Mouse (Mus musculus): ENCODE measurements around the gene Ifna2. TPM values are rescaled to one million over a fixed set of nuclear protein-coding genes. Genes with fewer than 3 reads are reported as not detected.

The Ifna2 gene
- not detected for total RNA-seq (2022)

DNA sequence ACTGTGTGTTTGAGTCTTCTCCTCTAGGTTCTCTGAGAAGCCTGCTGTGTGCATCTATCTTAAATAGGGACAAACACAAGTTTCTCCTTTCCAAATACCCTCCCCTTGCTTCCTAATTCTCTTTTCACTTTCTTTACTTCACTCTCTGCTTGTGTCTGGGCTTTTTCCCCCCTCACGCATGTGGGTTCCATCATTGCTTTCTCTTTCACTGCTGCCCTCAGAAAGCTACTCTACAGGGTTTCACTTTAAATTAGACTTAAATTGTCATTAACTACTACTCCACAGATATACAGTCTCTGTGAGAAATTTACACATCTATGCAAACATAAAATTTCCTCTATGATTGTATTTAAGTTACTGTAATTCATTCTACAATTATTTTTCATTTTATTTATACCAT is at the start of gene Ifna2:
Gene Ifna2 (minus strand): TSS at position 101 of the 400 bp plus-strand sequence.
- DNase-seq (ENCODE audit: low spot score in 2 of 2) = no peak

DNA sequence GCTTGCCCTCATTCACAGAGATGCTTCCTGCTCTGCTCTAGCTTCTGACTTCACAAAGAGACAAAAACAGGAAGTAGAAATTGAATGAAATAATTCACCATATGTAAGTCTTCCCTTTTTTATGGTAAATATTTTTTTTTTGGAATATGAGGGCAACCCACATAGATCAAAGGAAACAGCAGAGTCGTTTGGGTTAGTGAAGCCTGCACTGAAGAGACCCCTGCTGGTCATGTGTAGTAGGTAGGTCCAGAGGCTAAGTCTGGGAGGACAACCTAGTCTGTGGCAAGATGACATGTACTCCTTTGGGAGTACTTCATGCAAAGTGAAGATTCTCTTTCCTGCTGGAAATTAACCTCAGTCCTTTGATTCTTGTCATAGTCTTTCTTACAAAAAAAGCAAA is 43.6 kb upstream of the Ifna2 start:
- no peak for DNase-seq (ENCODE audit: low spot score in 2 of 2)

DNA sequence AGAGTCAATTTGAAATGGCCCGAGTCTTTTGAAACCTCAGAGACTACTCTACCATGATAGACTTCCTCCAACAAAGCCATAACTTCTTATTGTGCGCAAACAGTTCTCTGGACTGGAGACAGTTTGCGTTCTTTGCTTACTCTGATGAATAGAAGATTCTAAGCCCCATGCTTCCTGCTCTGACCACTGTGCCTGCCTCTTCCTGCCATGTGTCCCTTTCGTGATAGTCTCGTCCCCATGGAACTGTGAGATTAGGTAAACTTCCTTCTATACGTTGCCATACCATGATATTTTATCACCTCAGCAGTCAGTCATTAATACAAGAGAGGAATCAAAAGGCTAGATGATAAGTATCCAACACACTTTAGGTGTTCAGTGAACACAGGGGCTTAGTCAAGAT is 43.0 kb upstream of the Ifna2 start:
- no peak for DNase-seq (ENCODE audit: low spot score in 2 of 2)

DNA sequence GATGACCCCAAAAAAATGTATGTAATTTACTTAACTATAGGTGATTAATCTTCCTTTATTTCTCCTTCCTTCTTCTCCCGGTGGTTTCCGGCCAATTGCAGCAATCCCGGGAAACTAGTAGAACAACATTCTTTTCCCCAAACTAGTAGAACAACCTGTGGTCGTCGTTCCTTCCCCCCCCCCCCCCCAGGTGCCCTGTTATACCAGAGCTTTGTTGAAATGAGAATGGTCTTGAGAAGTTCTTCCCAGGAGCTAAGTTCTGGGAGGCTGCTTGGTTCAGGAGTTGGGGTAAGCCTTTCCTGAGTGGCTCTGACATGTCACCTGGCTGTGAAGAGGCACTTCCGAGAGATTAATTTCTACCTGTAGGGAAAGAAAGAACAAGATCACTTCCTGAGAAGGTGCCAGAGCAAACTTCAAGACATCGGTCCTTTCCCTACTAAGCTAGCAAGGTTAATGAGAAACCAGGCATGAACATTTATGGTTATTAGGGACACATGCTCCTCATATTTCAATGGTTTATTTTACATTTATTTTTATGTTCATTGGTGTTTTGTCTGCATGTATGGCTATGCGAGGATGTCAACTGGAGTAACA is 39.9 kb upstream of the Ifna2 start:
- no peak for DNase-seq (ENCODE audit: low spot score in 2 of 2)

DNA sequence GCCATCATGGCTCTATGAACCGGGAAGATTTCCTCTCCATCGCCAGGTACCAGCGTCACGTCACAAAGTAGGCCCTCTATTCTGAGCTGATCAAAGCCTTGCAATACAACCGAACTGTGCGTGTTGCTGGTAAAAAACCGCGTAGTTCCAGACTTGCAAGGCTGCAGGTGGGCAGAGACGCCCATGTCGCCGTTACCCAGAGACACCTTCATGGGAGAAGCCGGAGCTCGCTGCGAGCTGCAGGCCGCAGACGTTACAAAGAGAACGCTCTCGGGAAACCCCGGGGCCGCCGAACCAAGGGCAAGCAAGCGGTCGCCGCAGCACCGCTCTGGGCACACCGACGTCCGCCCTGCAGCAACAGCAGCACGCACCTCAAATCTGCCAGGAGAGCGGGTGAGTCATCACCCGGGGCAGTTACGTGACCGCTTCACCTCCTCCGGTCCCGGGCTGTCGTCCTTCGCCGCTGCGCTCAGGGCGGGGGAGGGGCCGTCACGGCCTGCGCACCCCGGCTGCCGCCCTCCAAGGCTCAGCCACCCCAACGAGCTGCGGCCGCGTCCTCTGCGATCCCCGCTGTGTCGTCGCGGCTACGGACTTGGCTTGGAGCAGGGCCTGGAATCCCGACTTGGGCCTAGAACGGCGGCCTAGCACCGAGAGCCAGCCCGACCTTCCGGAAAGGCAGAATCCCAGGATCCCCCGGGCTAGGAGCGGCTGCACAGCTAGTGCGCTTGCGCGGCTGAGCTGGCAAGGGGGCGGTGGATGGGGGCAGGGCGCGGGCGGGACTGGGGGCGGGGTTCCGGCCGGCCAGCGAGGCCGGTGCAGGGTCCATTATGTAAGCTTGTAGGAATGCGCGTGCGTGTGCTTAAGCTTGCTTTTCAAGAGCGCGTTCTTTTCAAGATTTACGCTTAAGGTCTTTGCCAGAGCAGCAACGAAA is 38.3 kb upstream of the Ifna2 start, which contains the start of the genes Gm26566 and Klhl9:
Gene Gm26566 (plus strand): TSS at position 15 of the 931 bp plus-strand sequence.
Gene Klhl9 (minus strand): TSS at position 675 of the 931 bp plus-strand sequence.
- peak; percentile 78 to 85 for DNase-seq (ENCODE audit: low spot score in 2 of 2)

DNA sequence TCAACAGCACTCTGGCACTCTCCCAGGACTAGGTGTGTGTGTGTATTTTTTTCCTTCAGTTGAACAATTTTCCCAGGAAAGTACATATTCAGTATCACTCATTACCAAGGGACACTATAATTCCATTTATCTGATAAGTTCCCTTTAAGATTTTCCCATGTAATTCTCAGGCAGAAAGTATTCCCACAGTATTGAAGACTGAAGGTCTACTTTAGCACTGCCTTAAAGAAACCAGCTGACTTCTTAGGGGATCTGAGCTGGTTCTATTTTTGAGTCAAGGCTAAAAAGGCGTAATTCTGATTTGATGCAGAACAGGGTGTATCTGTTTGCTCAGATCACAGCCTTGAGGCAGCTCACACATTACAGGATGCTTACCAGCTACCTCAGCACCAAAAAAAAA is 35.0 kb upstream of the Ifna2 start:
- DNase-seq (ENCODE audit: low spot score in 2 of 2) = no peak

DNA sequence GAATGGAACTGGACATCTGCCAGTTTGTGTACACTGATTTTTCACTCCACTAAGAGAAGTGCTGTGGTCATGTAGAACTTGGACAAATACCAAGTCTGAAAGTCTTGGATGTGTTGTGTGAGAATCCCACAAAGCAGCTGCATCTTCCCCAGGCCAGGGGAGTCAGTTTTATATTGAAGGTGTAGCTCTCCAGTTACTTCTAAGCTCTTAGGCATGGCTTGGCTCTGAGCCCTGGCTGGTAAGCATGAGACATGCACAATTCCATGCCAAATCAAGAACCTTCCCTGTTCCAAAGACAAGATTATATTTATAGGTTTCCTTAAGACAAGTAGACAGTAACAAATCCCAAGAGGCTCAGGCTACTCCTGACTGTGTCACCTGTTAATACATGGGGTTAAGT is 31.3 kb upstream of the Ifna2 start:
- no peak for DNase-seq (ENCODE audit: low spot score in 2 of 2)

DNA sequence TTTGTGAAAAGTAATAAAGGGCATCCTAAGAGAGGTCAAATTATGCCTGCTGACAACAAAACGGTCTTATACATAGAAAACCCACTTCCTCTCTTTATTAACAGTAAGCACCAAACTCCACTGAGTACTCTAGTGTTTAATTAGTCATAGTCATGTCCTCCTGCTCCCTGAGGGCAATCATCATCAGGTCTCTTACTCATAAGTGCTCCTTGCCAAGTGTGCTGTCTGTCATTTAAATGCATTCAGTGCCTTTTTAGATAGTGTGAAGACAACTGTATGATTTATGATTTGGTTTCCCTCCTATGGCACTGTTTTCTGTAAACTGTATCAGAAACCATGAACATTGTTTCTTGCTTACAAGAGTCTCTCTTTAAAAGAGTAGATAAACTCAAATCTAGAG is 30.6 kb upstream of the Ifna2 start:
- no peak for DNase-seq (ENCODE audit: low spot score in 2 of 2)

DNA sequence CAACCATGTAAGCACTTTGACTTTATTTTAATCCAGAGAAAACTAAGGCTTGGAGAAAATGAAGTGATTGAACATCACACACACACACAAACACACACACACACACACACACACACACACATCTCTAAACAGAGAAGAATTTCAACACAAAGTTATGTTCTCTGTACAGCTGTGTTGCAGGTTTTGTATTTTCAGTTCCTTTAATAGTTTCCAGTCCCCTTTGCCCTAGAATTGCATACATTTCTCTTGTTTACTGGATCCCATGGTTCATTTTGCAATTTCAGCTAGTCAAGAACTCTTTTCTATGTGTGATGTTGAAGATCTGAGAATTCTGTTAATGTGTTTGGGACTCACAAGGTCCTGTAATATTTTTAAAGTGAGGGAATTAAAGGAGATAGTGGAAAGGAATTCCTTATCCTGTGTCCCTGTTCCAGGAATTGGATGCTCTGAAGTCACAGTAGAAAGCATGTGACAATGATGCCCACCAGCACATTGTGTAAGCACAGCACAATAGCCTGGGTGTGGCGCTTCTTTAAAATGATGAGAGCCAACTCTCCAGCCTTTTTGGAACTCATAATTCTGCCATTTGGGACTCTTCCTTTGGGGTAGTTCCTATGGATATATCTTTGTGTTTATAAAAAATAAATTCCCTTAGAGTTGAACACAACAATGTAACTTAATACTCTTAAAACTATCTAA is 23.6 kb upstream of the Ifna2 start:
- no peak for DNase-seq (ENCODE audit: low spot score in 2 of 2)

DNA sequence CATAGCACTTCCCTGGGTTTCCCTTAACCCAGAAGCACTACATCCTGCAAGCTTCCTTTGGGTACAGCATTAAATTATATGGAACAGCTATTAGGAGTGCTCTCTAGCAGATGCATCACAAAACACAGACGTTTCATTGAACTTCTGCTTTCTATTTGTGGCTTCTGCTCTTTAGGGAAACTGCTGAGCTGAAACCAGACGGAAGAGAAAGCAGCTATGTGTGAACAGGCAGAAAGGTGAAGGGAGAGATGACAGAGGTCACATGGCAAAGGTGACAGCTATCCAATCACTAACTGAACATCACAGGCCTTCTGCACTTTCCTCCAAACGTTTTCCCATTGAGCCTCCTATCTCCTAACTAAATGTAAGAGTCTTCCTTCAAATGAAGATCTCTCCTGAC is 22.2 kb upstream of the Ifna2 start:
- DNase-seq (ENCODE audit: low spot score in 2 of 2) = no peak

DNA sequence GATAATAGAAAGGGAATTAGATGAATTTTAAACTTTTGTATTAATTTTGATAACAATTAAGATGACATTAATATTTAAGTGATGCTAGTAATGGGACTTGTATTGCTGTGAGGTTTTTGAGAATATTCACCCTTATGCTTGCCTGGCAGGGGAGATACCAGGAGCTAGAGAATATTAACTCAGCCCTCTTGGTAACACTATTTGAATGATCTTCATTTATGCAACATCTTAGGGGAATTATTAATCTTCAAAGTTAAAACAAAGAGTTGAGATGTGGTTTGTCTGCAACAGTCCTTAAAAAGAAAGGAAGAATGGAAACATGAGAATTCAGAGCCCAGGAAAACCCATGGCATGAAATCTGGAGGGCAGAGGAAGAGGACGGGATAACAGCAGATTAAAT is 15.6 kb upstream of the Ifna2 start:
- no peak for DNase-seq (ENCODE audit: low spot score in 2 of 2)

DNA sequence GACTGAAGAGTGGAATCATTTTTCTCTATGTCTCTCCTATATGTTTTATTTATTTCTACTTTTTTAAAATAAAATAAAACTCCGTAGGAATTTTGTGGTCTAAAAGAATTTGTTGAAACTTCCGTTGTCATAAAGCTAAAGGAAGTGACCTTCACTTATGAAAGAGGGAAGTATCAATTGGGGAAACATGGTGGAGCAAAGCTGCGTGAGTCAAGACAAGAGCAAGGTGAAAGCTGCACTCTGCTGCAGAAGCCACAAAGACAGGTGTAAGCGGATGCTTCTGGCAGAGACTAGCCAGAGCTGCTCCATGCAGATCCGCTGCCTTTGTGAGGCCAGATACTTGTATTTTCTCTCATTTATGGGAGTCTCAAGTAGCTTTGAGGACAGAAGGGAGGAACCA is 15.1 kb upstream of the Ifna2 start:
- DNase-seq (ENCODE audit: low spot score in 2 of 2) = no peak

DNA sequence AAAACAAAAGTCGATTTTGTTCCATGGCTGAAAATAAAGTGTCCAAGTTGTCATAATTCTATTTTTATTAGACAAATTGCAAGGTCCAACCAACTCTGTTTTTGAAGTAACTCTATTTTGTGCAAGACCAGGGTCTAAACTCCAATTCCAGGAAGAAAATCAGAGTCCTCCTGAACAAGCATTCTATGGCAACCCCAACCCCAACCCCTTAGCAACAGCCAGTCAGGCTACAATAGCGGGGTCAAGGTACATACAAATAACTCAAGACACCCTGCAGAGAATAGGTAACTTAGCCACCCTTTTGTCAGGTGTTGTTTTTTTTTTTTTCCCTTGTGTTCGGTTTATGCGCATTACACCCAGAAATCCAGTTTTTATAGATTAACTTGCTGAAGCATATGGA is 14.0 kb upstream of the Ifna2 start:
- no peak for DNase-seq (ENCODE audit: low spot score in 2 of 2)

DNA sequence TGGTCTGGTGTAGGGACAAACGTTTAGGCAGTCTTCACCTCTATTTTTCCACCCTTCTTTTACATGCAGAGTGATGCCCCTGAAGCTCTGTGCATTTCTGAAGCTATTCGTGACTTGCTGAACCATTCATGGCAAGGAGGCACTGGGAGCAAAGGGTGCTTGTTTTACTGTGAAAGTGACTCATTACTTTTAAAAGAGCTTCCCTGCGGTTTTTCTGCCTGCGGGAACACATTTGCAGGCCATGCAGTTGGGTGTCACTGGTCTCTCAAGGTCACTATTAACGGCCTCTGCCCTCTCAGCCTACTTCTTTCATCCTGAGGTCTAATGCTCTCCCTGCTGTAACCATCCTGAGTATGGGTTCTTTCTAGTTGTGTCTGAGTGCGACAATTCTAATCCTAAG is 13.4 kb upstream of the Ifna2 start:
- no peak for DNase-seq (ENCODE audit: low spot score in 2 of 2)

DNA sequence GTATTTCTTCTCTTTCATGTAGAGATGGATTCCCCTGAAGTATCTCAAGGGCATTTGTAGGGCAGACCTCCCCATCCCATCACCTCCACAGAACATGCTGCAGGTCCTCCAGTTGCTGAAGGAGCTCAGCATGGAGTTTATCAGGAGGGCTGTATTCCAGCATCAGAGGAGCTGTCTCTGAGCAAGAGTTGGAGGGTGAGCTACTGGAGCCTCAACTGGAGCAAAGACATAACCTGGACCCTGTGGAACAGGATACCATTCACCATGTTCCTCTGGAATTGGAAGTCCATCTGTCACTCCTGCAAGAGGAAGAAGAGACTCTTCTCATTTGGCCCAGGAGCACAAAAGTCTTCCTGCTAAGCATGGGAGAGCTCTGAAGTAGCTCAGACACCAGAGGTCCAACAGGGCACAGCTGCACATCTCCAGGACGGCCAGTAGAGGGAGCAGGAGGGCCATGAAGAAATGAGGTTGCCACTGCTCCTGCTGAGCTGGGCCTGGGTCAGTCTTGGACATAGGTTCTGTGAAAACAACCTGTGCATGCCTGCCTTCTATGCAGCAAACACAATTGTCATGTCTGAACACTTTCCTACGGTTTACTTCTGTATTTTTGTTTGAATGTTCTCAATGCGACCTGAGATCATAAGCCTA is 12.6 kb upstream of the Ifna2 start:
- DNase-seq (ENCODE audit: low spot score in 2 of 2) = peak; percentile 34 to 61

DNA sequence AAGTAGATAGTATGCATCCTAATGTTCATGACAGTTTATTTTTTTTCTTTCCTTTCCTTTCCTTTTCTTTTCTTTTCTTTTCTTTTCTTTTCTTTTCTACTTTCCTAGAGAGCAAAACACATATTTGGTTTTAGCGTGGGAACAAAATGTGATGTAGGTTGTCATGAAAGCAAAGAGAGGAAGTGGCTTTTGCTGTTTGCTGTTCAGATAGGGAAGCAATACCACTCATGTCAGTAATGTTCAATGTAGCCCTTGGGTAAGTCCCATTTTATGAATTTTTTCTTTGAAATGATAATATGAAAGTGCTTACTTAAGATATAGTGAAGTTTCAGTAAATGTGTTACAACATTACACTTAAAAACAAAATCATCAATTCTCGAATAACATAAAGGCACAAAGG is 9.7 kb upstream of the Ifna2 start:
- no peak for DNase-seq (ENCODE audit: low spot score in 2 of 2)

DNA sequence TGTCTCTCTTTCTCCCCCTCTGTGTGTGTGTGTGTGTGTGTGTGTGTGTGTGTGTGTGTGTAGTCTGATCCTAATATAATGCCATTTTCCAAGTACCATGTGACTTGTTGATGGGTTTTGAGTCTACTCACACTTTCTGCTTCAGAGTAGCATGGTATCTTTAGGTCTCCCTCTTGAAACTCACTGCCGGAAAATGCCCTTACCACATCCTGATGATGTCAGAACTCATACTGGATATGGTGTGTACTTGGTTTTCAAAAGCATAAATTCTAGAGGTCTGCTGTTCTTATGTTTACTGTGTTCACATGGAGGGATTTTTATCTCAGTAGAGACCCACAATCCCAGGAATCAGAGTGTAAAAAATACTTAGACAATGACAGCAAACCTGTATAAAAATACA is 8.8 kb upstream of the Ifna2 start:
- no peak for DNase-seq (ENCODE audit: low spot score in 2 of 2)

DNA sequence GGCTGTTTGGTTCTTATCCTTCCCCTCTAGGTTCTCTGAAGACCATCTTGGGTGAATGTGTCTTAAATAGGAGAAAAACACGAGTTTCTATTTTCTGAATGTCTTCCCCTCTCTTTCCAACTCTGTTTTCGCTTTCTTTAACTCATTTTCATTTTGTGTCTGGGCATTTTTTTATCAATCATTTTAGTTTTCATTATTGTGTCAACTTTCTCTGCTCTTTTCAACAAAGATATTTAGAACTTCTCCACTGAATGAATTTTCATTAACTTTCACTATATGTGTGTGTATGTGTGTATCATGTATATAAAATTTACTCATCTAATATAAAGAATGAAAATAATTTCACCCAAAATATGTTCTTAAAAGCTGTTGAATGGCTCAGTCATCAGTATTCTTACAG is 7.5 kb upstream of the Ifna2 start, which contains the start of gene Ifnab:
Gene Ifnab (minus strand): TSS at position 101 of the 400 bp plus-strand sequence.
- DNase-seq (ENCODE audit: low spot score in 2 of 2) = no peak

DNA sequence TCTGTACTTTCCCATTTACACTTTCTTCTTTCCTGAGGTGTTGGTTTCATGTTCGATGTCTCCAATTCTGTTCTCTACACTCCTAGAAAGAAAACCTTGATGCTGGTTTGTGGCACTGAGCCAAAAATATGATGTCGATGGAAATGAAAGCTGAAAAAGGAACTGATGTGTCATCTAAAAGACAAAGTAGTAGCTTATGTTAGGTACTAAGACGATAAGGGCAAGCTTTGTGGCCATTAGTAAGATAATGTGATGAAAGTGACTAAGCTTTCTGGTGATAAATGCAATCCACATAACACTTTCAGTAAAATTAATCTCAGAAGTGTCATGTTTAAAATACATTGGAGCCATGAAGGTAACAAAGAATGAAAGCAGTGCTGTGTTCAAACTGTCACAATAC is 2.4 kb downstream of the Ifna2 start:
- no peak for DNase-seq (ENCODE audit: low spot score in 2 of 2)

DNA sequence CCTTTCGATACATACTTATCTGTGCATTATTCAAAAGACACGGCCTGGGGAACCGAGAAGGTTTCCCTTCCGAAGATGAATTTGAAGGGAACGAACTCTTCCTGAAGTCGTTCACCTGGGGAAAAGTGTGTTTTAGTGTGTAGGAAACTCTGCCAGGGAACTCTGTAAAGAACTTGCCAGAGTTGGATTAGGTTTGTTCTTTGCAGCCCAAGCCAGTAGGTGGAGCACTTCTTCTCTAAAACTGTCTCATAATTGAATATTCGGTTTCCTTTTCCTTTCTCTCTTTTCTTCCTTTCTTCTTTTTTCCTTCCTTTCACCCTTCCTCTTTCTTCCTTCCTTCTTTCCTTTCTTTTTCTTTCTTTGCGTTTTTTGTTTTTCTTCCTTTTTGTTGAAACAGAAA is 3.4 kb downstream of the Ifna2 start:
- peak in 1 of 2 experiments; percentile 12 for DNase-seq (ENCODE audit: low spot score in 2 of 2)

DNA sequence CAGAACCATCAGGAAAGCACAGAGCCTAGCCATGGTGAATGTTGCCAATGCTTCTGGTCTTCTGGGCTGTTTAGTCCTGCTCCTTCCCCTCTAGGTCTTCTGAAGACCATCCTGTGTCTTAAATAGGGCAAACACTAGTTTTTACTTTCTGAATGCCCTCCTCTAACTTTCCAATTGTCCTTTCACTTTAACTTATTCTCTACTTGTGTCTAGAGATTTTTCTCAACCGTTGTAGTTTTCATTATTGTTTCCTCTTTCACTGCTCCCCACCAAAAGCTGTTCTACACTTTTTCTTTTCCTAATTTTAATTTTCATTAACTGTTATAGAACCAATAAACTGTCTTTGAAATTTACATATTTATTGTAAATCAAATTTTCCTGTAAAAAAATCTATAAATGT is 6.9 kb downstream of the Ifna2 start, which contains the start of gene Ifna16:
Gene Ifna16 (minus strand): TSS at position 101 of the 400 bp plus-strand sequence.
- no peak for DNase-seq (ENCODE audit: low spot score in 2 of 2)

DNA sequence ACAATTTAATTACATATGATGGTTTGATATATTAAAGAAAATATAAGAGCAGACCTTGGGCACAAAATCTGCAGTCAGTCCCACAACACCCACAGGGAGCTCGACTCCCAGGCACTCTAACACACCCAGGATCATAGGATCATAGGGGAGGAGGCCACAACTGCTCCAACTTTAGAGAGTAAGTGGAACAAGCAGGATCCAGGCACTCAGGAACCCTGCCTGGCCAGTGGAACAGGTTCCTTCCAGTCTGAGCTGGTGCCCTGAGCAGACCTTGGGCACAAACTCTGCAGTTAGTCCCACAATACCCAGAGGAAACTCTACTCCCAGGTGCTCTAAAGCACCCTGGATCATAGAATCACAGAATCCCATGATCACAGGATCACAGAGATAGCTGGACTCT is 28.3 kb downstream of the Ifna2 start:
- DNase-seq (ENCODE audit: low spot score in 2 of 2) = no peak

All from layer of hippocampus, adult 8-10 months (tissue).